Comparison of ENCODE assay signal across 24 mouse cellular contexts in genomic region chr6:102520977-102521376, GRCm38 (mm10). TPM values are rescaled to one million over a fixed set of nuclear protein-coding genes. Genes with fewer than 3 reads are reported as not detected.
DNase-seq lines count a peak whose midpoint lies in the region; ATAC-seq and TF ChIP-seq lines count a peak whose summit lies in the region.
"Had no signal": no experiment of that assay in that cellular context is flagged by ENCODE, and none has a peak within 500 bp of the region (broad histone marks: within the 10 kb centered on the region; RNA-seq: fewer than 3 reads in every experiment).

No protein-coding gene starts in this region.

- TF ChIP-seq POLR2A in brain, embryonic 14.5 days (IDR thresholded peaks at IDR 0.05; ENCODE audit: borderline replicate concordance, extremely low read depth, insufficient read depth, insufficient read length, poor library complexity, severe bottlenecking) = no peak
- no peak for TF ChIP-seq POLR2A in heart, adult 2 months (IDR thresholded peaks at IDR 0.05; ENCODE audit: insufficient read depth, low read depth, low read length)

- no peak overlapping the region for H3K9ac ChIP-seq in midbrain, embryonic 11.5 days (ENCODE audit: low read length)
- H3K9ac ChIP-seq in midbrain, embryonic 14.5 days (replicated peaks; ENCODE audit: low read length) = no peak overlapping the region
- H3K9ac ChIP-seq in hindbrain, postnatal 0 days (replicated peaks; ENCODE audit: low read length) = no peak overlapping the region
- H3K9ac ChIP-seq in heart, adult 2 months (ENCODE audit: low read depth, low read length) = no peak overlapping the region
- H3K9ac ChIP-seq: embryonic facial prominence, embryonic 12.5 days; forebrain, embryonic 15.5 days had no signal

- H3K27me3 ChIP-seq in midbrain, embryonic 11.5 days (ENCODE audit: control insufficient read depth, insufficient read depth, low read length) = no peaks in the 10 kb centered on the region
- H3K27me3 ChIP-seq in midbrain, embryonic 14.5 days (ENCODE audit: control insufficient read depth, insufficient read depth, low read length) = no peaks in the 10 kb centered on the region
- H3K27me3 ChIP-seq in hindbrain, postnatal 0 days (ENCODE audit: insufficient read depth, low read length) = no peaks in the 10 kb centered on the region
- H3K27me3 ChIP-seq in heart, adult 2 months (ENCODE audit: control insufficient read depth, insufficient read depth, low read length) = peaks cover 1% of the 10 kb centered on the region; the same call in 1 of the 2 replicates
- H3K27me3 ChIP-seq: embryonic facial prominence, embryonic 12.5 days; forebrain, embryonic 15.5 days had no signal

- H3K4me1 ChIP-seq in midbrain, embryonic 11.5 days (ENCODE audit: control insufficient read depth, insufficient read depth, low read length) = no peaks in the 10 kb centered on the region
- H3K4me1 ChIP-seq in midbrain, embryonic 14.5 days (ENCODE audit: control insufficient read depth, insufficient read depth, low read length) = no peaks in the 10 kb centered on the region
- no peaks in the 10 kb centered on the region for H3K4me1 ChIP-seq in hindbrain, postnatal 0 days (ENCODE audit: insufficient read depth, low read length)
- no peaks in the 10 kb centered on the region for H3K4me1 ChIP-seq in heart, adult 2 months (ENCODE audit: control insufficient read depth, insufficient read depth, low read length)
- H3K4me1 ChIP-seq: embryonic facial prominence, embryonic 12.5 days; forebrain, embryonic 15.5 days had no signal

- H3K27ac ChIP-seq in midbrain, embryonic 11.5 days (ENCODE audit: low read depth, low read length) = no peak overlapping the region
- H3K27ac ChIP-seq in midbrain, embryonic 14.5 days (replicated peaks; ENCODE audit: low read depth, low read length) = no peak overlapping the region
- no peak overlapping the region for H3K27ac ChIP-seq in hindbrain, postnatal 0 days
- no peak overlapping the region for H3K27ac ChIP-seq in heart, adult 2 months
- H3K27ac ChIP-seq: embryonic facial prominence, embryonic 12.5 days; forebrain, embryonic 15.5 days had no signal

- no peaks in the 10 kb centered on the region for H3K36me3 ChIP-seq in midbrain, embryonic 11.5 days (ENCODE audit: control insufficient read depth, insufficient read depth, low read length)
- H3K36me3 ChIP-seq in midbrain, embryonic 14.5 days (ENCODE audit: control insufficient read depth, insufficient read depth, low read length) = no peaks in the 10 kb centered on the region
- no peaks in the 10 kb centered on the region for H3K36me3 ChIP-seq in hindbrain, postnatal 0 days (ENCODE audit: insufficient read depth, low read length)
- H3K36me3 ChIP-seq in heart, adult 2 months (ENCODE audit: control insufficient read depth, insufficient read depth, low read length) = no peaks in the 10 kb centered on the region
- H3K36me3 ChIP-seq: embryonic facial prominence, embryonic 12.5 days; forebrain, embryonic 15.5 days; G1E had no signal

- peak; percentile 25 for DNase-seq in embryo, embryonic 10 days (ENCODE audit: low spot score)
- DNase-seq in embryo, embryonic 9.5 days (ENCODE audit: extremely low spot score) = no peak
- DNase-seq in midbrain, embryonic 11.5 days (ENCODE audit: low spot score, missing footprints) = peak; percentile 37
- no peak for DNase-seq in midbrain, embryonic 14.5 days
- DNase-seq in brain, embryonic 14.5 days (ENCODE audit: low read depth) = peak; percentile 17
- DNase-seq in hindbrain, postnatal 0 days (ENCODE audit: low spot score) = peak; percentile 25
- DNase-seq in heart, adult 2 months = no peak
- DNase-seq: adrenal gland, adult 8-10 months; adrenal gland, postnatal 36 days; B cell, adult 2 months; cerebellum, adult 11-12 months; cerebellum, adult 9-10 months; cerebellum, postnatal 25 days; gastrocnemius, postnatal 36 days; heart, adult 11 months; heart, postnatal 36 days had no signal

- no peak for TF ChIP-seq EP300 in heart, adult 2 months (IDR thresholded peaks at IDR 0.05; ENCODE audit: insufficient read depth, low read depth, low read length)

- no peaks in the 10 kb centered on the region for H3K9me3 ChIP-seq in midbrain, embryonic 11.5 days (ENCODE audit: control insufficient read depth, low read length)
- no peaks in the 10 kb centered on the region for H3K9me3 ChIP-seq in midbrain, embryonic 14.5 days (ENCODE audit: control insufficient read depth, low read length)
- no peaks in the 10 kb centered on the region for H3K9me3 ChIP-seq in hindbrain, postnatal 0 days (ENCODE audit: low read length)
- H3K9me3 ChIP-seq: embryonic facial prominence, embryonic 12.5 days; forebrain, embryonic 15.5 days had no signal

- no peak for TF ChIP-seq CTCF in brain, embryonic 14.5 days (IDR thresholded peaks at IDR 0.05; ENCODE audit: borderline replicate concordance, extremely low read depth, insufficient read depth, insufficient read length)
- TF ChIP-seq CTCF in hindbrain, postnatal 0 days (IDR thresholded peaks at IDR 0.05; ENCODE audit: low read depth) = no peak
- no peak for TF ChIP-seq CTCF in heart, adult 2 months (IDR thresholded peaks at IDR 0.05)

- no peak overlapping the region for H3K4me2 ChIP-seq in midbrain, embryonic 11.5 days
- H3K4me2 ChIP-seq in midbrain, embryonic 14.5 days (ENCODE audit: low read length) = no peak overlapping the region
- H3K4me2 ChIP-seq in hindbrain, postnatal 0 days (ENCODE audit: low read depth, low read length) = no peak overlapping the region
- H3K4me2 ChIP-seq: embryonic facial prominence, embryonic 12.5 days; forebrain, embryonic 15.5 days; heart, embryonic 11.5 days had no signal

- no peak overlapping the region for H3K4me3 ChIP-seq in midbrain, embryonic 11.5 days (ENCODE audit: low read depth, low read length)
- H3K4me3 ChIP-seq in midbrain, embryonic 14.5 days (replicated peaks; ENCODE audit: low read depth, low read length) = no peak overlapping the region
- no peak overlapping the region for H3K4me3 ChIP-seq in hindbrain, postnatal 0 days (ENCODE audit: low read length)
- H3K4me3 ChIP-seq in heart, adult 2 months = no peak overlapping the region
- H3K4me3 ChIP-seq: embryonic facial prominence, embryonic 12.5 days; forebrain, embryonic 15.5 days had no signal

- 72% methylated on average over 2 of the region's 2 CpGs for whole genome bisulfite sequencing in midbrain, embryonic 11.5 days
- 60% methylated on average over 2 of the region's 2 CpGs for WGBS in midbrain, embryonic 14.5 days
- 41% methylated on average over 2 of the region's 2 CpGs for WGBS in hindbrain, postnatal 0 days
- 79% methylated on average over 2 of the region's 2 CpGs for WGBS in heart, adult 2 months

- ATAC-seq in midbrain, embryonic 11.5 days (ENCODE audit: low FRiP score) = no peak
- no peak for ATAC-seq in midbrain, embryonic 14.5 days (ENCODE audit: low FRiP score, low TSS enrichment)
- ATAC-seq in hindbrain, postnatal 0 days = peak; percentile 61; the same call in 1 of the 2 replicates
- ATAC-seq in cerebellum, adult (ENCODE audit: insufficient number of reproducible peaks, low FRiP score, low TSS enrichment) = no peak
- ATAC-seq: CD4-positive, CD25-positive, alpha-beta regulatory T cell, adult 4 months; forebrain, embryonic 15.5 days; intestine, embryonic 16.5 days had no signal

- intact Hi-C loops in heart, adult 2 months (cut with DNase I) = no loop called here

- no peaks in the 10 kb centered on the region for H3K79me2 ChIP-seq in heart, adult 2 months (replicated peaks; ENCODE audit: control insufficient read depth, insufficient read depth, low read length)

RNA-seq across cellular contexts. Expression of gene Cntn3, which starts 51.9 kb away (rescaled TPM):
- 0.98 and 1.4 TPM in 2 replicates for polyA plus RNA-seq in midbrain, embryonic 11.5 days (2014; fragmentation: Nextera tagmentation; extraction: Ambion mirVana)
- 3.2 and 4.0 TPM in 2 replicates for polyA plus RNA-seq in midbrain, embryonic 14.5 days (2014; fragmentation: Nextera tagmentation; extraction: Ambion mirVana)
- polyA plus RNA-seq in brain, embryonic 14.5 days (2012; rRNA removed) = 2.9 and 4.5 TPM in 2 replicates
- total RNA-seq in hindbrain, postnatal 0 days (2014; rRNA removed) = 3.1 and 4.3 TPM in 2 replicates
- 2.0 and 2.5 TPM in 2 replicates for polyA plus RNA-seq in hindbrain, postnatal 0 days (2015; fragmentation: Nextera tagmentation; extraction: Ambion mirVana)
- total RNA-seq in heart, adult 2 months (2021) = not detected
- polyA plus RNA-seq in heart, adult 2 months (2012; rRNA removed) = 0.03 and 0.04 TPM in 2 replicates
- total RNA-seq: G1E; gastrocnemius, adult 8-10 months; gastrocnemius, postnatal 36 days had no signal
- polyA plus RNA-seq: CD4-positive, CD25-positive, alpha-beta regulatory T cell, adult 4 months; G1E had no signal

Comparison
In these comparisons a context has a peak if more than half of its experiments do, and no peak if none do; other contexts are left out.
1. DNase-seq: peak in embryo, embryonic 10 days (single experiment), midbrain, embryonic 11.5 days (single experiment), brain, embryonic 14.5 days (single experiment) and hindbrain, postnatal 0 days (single experiment); none in embryo, embryonic 9.5 days (single experiment), midbrain, embryonic 14.5 days (single experiment) and heart, adult 2 months (0 of 2).